Mouse (Mus musculus) adrenal gland, adult 8-10 months (tissue): ENCODE data around the gene Ly6g6f. TPM values are rescaled to one million over a fixed set of nuclear protein-coding genes. Genes with fewer than 3 reads are reported as not detected.

Experiments used
- DNase-seq: peaks from one replicate; pipeline ENCODE4 v3.0.0; 2022
- total RNA-seq, 4 experiments: library from RNA; stranded (reverse); gene quantifications; 2 replicates each; pipeline ENCODE4 v1.2.4; 2022

The Ly6g6f gene
- total RNA-seq, 4 experiments from 2014 or later: not detected

- DNase-seq: no peak
Measured at GRCm38 (mm10) chr17:35105740-35106389, 20.5 kb upstream of the Ly6g6f start.

GRCm38 (mm10) chr17:35104754-35105153, 19.3 kb upstream of the Ly6g6f start:
- no peak for DNase-seq

- DNase-seq: no peak
Measured at GRCm38 (mm10) chr17:35104079-35104478, 18.7 kb upstream of the Ly6g6f start.

- no peak for DNase-seq
Measured at GRCm38 (mm10) chr17:35103221-35103690, 17.8 kb upstream of the Ly6g6f start.

GRCm38 (mm10) chr17:35102299-35102698, 16.9 kb upstream of the Ly6g6f start:
- no peak for DNase-seq

- DNase-seq: no peak
Measured at GRCm38 (mm10) chr17:35101161-35101560, 15.8 kb upstream of the Ly6g6f start.

- no peak for DNase-seq
Measured at GRCm38 (mm10) chr17:35100196-35100765, 14.9 kb upstream of the Ly6g6f start.

- DNase-seq: no peak
Measured at GRCm38 (mm10) chr17:35097164-35097655, 11.8 kb upstream of the Ly6g6f start.

GRCm38 (mm10) chr17:35096597-35096996, 11.2 kb upstream of the Ly6g6f start:
- DNase-seq: no peak

- no peak for DNase-seq
Measured at GRCm38 (mm10) chr17:35094475-35095365, 9.3 kb upstream of the Ly6g6f start.

GRCm38 (mm10) chr17:35092403-35093198, 7.2 kb upstream of the Ly6g6f start:
- DNase-seq: no peak

GRCm38 (mm10) chr17:35090166-35090932, 4.9 kb upstream of the Ly6g6f start:
- peak; percentile 33 for DNase-seq

GRCm38 (mm10) chr17:35088825-35089644, 3.6 kb upstream of the Ly6g6f start, which contains the start of gene Abhd16a:
Gene Abhd16a, plus strand, starts transcription at chr17:35089263.
- DNase-seq: peak; percentile 90

- no peak for DNase-seq
Measured at GRCm38 (mm10) chr17:35088151-35088550, 2.7 kb upstream of the Ly6g6f start.

- no peak for DNase-seq
Measured at GRCm38 (mm10) chr17:35083929-35084497, 1.4 kb downstream of the Ly6g6f start.

GRCm38 (mm10) chr17:35082841-35083576, 2.4 kb downstream of the Ly6g6f start:
- DNase-seq: no peak

GRCm38 (mm10) chr17:35080710-35081109, 4.7 kb downstream of the Ly6g6f start:
- no peak for DNase-seq

GRCm38 (mm10) chr17:35080248-35080647, 5.2 kb downstream of the Ly6g6f start:
- no peak for DNase-seq

GRCm38 (mm10) chr17:35079778-35080177, 5.6 kb downstream of the Ly6g6f start:
- DNase-seq: no peak
